Mouse (Mus musculus) bone marrow macrophage, adult 2 months (primary cell): ENCODE results near the gene Anks1b.

Source experiments
- CTCF ChIP-seq: IDR thresholded peaks from 2 replicates; pipeline ENCODE4 v1.5.1; 2012; ENCODE audit warnings: low read depth, mild to moderate bottlenecking, low read length, moderate library complexity
- POLR2A ChIP-seq: IDR thresholded peaks from 2 replicates; pipeline ENCODE4 v1.6.1; 2012; ENCODE audit warnings: mild to moderate bottlenecking, low read depth, low read length, borderline replicate concordance

DNA sequence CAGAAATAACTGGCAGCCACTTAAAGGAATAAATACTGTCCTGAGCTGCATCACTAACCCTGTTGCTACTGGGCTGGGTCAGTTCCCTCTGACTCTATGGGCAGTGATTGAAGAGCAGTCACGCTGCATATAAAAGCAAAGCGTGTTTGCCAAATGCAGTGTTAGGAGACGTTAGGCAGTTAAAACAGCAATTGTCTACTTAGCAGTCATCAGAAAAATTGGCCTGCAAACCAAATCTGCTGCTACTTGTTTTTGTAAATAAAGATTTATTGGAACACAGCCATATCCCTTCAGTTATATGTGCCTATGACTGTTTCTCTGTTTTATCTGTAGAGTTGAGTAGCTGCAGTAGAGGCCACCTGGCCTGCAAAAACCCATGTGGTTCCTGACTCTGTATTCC lies 347.2 kb downstream of the Anks1b start:
- TF ChIP-seq CTCF = no peak
- no peak for TF ChIP-seq POLR2A
